Mouse (Mus musculus) MEL (cell line): Measurements from ENCODE around the gene Sh2d6. TPM values are rescaled to one million over a fixed set of nuclear protein-coding genes. Genes with fewer than 3 reads are reported as not detected.

Experiments used
- DNase-seq: peaks from one replicate; pipeline ENCODE4 v3.0.0; 2011; ENCODE audit warnings: low read depth, low spot score
- H3K27ac ChIP-seq: 2 replicates; pipeline ENCODE4 v1.5.1; 2012; ENCODE audit warnings: low read depth, mild to moderate bottlenecking, control low read depth, low read length, moderate library complexity; ENCODE audit not compliant: control insufficient read depth
- H3K27me3 ChIP-seq, 2 experiments: fragments of 150-350 bp in 1 of 2; sonication (generic) in 1 of 2; 2 replicates each; pipeline ENCODE4 v1.6.1; 2012; ENCODE audit warnings: low read length in 2 of 2, mild to moderate bottlenecking in 2 of 2, improper control_type of control experiment in 1 of 2, moderate library complexity in 1 of 2; ENCODE audit not compliant: insufficient read depth in 2 of 2, control insufficient read depth in 1 of 2
- H3K36me3 ChIP-seq, 2 experiments: 2 replicates each; pipeline ENCODE4 v1.6.1; 2012 to 2014; ENCODE audit warnings: low read length in 2 of 2, improper control_type of control experiment in 1 of 2, inconsistent platforms in 1 of 2, mild to moderate bottlenecking in 1 of 2; ENCODE audit not compliant: insufficient read depth in 2 of 2, control insufficient read depth in 1 of 2
- H3K4me1 ChIP-seq, 2 experiments: fragments of 150-350 bp in 1 of 2; sonication (generic) in 1 of 2; 2 replicates each; pipeline ENCODE4 v1.6.1; 2012; ENCODE audit warnings: low read length in 2 of 2, improper control_type of control experiment in 1 of 2, mild to moderate bottlenecking in 1 of 2; ENCODE audit not compliant: insufficient read depth in 2 of 2, control insufficient read depth in 1 of 2
- H3K4me3 ChIP-seq, 2 experiments: fragments of 150-350 bp in 1 of 2; sonication (generic) in 1 of 2; 2 replicates each; pipeline ENCODE4 v1.5.1; 2012; ENCODE audit warnings: low read depth in 2 of 2, low read length in 2 of 2, mild to moderate bottlenecking in 2 of 2, moderate library complexity in 2 of 2, control low read depth in 1 of 2, improper control_type of control experiment in 1 of 2; ENCODE audit not compliant: control insufficient read depth in 1 of 2, insufficient read depth in 1 of 2
- H3K79me2 ChIP-seq: 2 replicates; pipeline ENCODE4 v1.6.1; 2012; ENCODE audit warnings: mild to moderate bottlenecking, low read length, moderate library complexity; ENCODE audit not compliant: control insufficient read depth, poor library complexity, insufficient read depth
- H3K9ac ChIP-seq: 2 replicates; pipeline ENCODE4 v1.6.1; 2012; ENCODE audit warnings: low read depth, mild to moderate bottlenecking, control low read depth, low read length, moderate library complexity; ENCODE audit not compliant: control insufficient read depth, poor library complexity, severe bottlenecking
- H3K9me3 ChIP-seq: fragments of 150-350 bp; sonication (generic); replicated peaks from 2 replicates; pipeline ENCODE4 v1.6.1; 2012; ENCODE audit warnings: mild to moderate bottlenecking, low read length, improper control_type of control experiment, moderate library complexity; ENCODE audit not compliant: insufficient read depth
- BHLHE40 ChIP-seq: IDR thresholded peaks from 2 replicates; pipeline ENCODE4 v1.6.1; 2012; ENCODE audit warnings: low read depth, mild to moderate bottlenecking, inconsistent platforms, low read length, improper control_type of control experiment, borderline replicate concordance
- CHD1 ChIP-seq: IDR thresholded peaks from 2 replicates; pipeline ENCODE4 v1.6.1; 2012; ENCODE audit warnings: low read depth, mild to moderate bottlenecking, inconsistent platforms, low read length, improper control_type of control experiment
- CHD2 ChIP-seq: IDR thresholded peaks from 2 replicates; pipeline ENCODE4 v1.6.1; 2011; ENCODE audit warnings: low read length, improper control_type of control experiment
- E2F4 ChIP-seq: IDR thresholded peaks from 2 replicates; pipeline ENCODE4 v1.6.1; 2011; ENCODE audit warnings: low read depth, low read length, improper control_type of control experiment, borderline replicate concordance
- ELF1 ChIP-seq: IDR thresholded peaks from 2 replicates; pipeline ENCODE4 v1.6.1; 2014; ENCODE audit warnings: low read depth, mild to moderate bottlenecking, inconsistent platforms, low read length, improper control_type of control experiment, moderate library complexity
- EP300 ChIP-seq, 2 experiments: IDR thresholded peaks; 2 replicates each; pipeline ENCODE4 v1.6.1; 2011; ENCODE audit warnings: improper control_type of control experiment in 2 of 2, low read length in 2 of 2, low read depth in 1 of 2, mild to moderate bottlenecking in 1 of 2
- ETS1 ChIP-seq: IDR thresholded peaks from 2 replicates; pipeline ENCODE4 v1.6.1; 2012; ENCODE audit warnings: low read depth, mild to moderate bottlenecking, inconsistent platforms, low read length, improper control_type of control experiment, moderate library complexity
- GATA1 ChIP-seq: IDR thresholded peaks from 2 replicates; pipeline ENCODE4 v1.6.1; 2011; ENCODE audit warnings: low read depth, low read length, improper control_type of control experiment
- HCFC1 ChIP-seq: IDR thresholded peaks from 2 replicates; pipeline ENCODE4 v1.6.1; 2012; ENCODE audit warnings: low read depth, mild to moderate bottlenecking, inconsistent platforms, low read length, improper control_type of control experiment, moderate library complexity
- KAT2A ChIP-seq: conservative IDR thresholded peaks from 2 replicates; pipeline ENCODE4 v1.6.1; 2012; ENCODE audit warnings: low read depth, low read length, improper control_type of control experiment, inconsistent platforms
- MAX ChIP-seq: IDR thresholded peaks from 2 replicates; pipeline ENCODE4 v1.6.1; 2011; ENCODE audit warnings: low read length, improper control_type of control experiment
- MAZ ChIP-seq: IDR thresholded peaks from 2 replicates; pipeline ENCODE4 v1.6.1; 2012; ENCODE audit warnings: low read depth, mild to moderate bottlenecking, inconsistent platforms, low read length, improper control_type of control experiment
- MXI1 ChIP-seq: IDR thresholded peaks from 2 replicates; pipeline ENCODE4 v1.6.1; 2011; ENCODE audit warnings: mild to moderate bottlenecking, low read depth, low read length, improper control_type of control experiment
- MYB ChIP-seq: IDR thresholded peaks from 2 replicates; pipeline ENCODE4 v1.6.1; 2011; ENCODE audit warnings: mild to moderate bottlenecking, low read depth, low read length, improper control_type of control experiment
- MYC ChIP-seq: IDR thresholded peaks from 2 replicates; pipeline ENCODE4 v1.6.1; 2011; ENCODE audit warnings: low read depth, mild to moderate bottlenecking, low read length, improper control_type of control experiment, moderate library complexity
- NELFE ChIP-seq: IDR thresholded peaks from 2 replicates; pipeline ENCODE4 v1.6.1; 2011; ENCODE audit warnings: low read depth, low read length, improper control_type of control experiment
- NRF1 ChIP-seq: IDR thresholded peaks from 2 replicates; pipeline ENCODE4 v1.6.1; 2014; ENCODE audit warnings: low read depth, mild to moderate bottlenecking, inconsistent platforms, low read length, improper control_type of control experiment, moderate library complexity; ENCODE audit not compliant: poor library complexity, insufficient read depth, severe bottlenecking
- POLR2A ChIP-seq, 2 experiments: IDR thresholded peaks; 2 replicates each; pipeline ENCODE4 v1.6.1; 2011 to 2012; ENCODE audit warnings: low read length in 2 of 2, mild to moderate bottlenecking in 2 of 2, control low read depth in 1 of 2, improper control_type of control experiment in 1 of 2, low read depth in 1 of 2, moderate library complexity in 1 of 2; ENCODE audit not compliant: control insufficient read depth in 1 of 2, insufficient read depth in 1 of 2, poor library complexity in 1 of 2
- POLR2AphosphoS2 ChIP-seq: IDR thresholded peaks from 2 replicates; pipeline ENCODE4 v1.6.1; 2011; ENCODE audit warnings: low read length, improper control_type of control experiment
- RCOR1 ChIP-seq: IDR thresholded peaks from 2 replicates; pipeline ENCODE4 v1.6.1; 2012; ENCODE audit warnings: low read depth, mild to moderate bottlenecking, inconsistent platforms, low read length, improper control_type of control experiment
- SIN3A ChIP-seq: IDR thresholded peaks from 2 replicates; pipeline ENCODE4 v1.6.1; 2012; ENCODE audit warnings: low read length, improper control_type of control experiment, inconsistent platforms
- SMC3 ChIP-seq: IDR thresholded peaks from 2 replicates; pipeline ENCODE4 v1.6.1; 2011; ENCODE audit warnings: low read depth, low read length, improper control_type of control experiment
- TAL1 ChIP-seq: IDR thresholded peaks from 2 replicates; pipeline ENCODE4 v1.6.1; 2012; ENCODE audit warnings: mild to moderate bottlenecking, inconsistent platforms, low read length, moderate library complexity, mixed read lengths
- TBP ChIP-seq: IDR thresholded peaks from 2 replicates; pipeline ENCODE4 v1.8.0; 2011; ENCODE audit warnings: low read depth, low read length, improper control_type of control experiment
- TCF12 ChIP-seq: IDR thresholded peaks from 2 replicates; pipeline ENCODE4 v1.6.1; 2014; ENCODE audit warnings: low read depth, mild to moderate bottlenecking, inconsistent platforms, low read length, improper control_type of control experiment, moderate library complexity
- UBTF ChIP-seq: IDR thresholded peaks from 2 replicates; pipeline ENCODE4 v1.6.1; 2012; ENCODE audit warnings: low read depth, mild to moderate bottlenecking, inconsistent platforms, low read length, improper control_type of control experiment, moderate library complexity, borderline replicate concordance; ENCODE audit not compliant: insufficient read depth
- USF1 ChIP-seq: IDR thresholded peaks from 2 replicates; pipeline ENCODE4 v1.6.1; 2014; ENCODE audit warnings: low read depth, mild to moderate bottlenecking, inconsistent platforms, low read length, improper control_type of control experiment, moderate library complexity
- polyA plus RNA-seq, 2 experiments: library from polyadenylated mRNA; stranded (reverse) in 1 of 2; unstranded in 1 of 2; fragments of >175 nt in 1 of 2; fragments of >200 nt in 1 of 2; gene quantifications; 2 replicates each; pipeline versions ENCODE4 v1.2.1 to v1.2.4; 2012; ENCODE audit warnings: low replicate concordance in 2 of 2, low read depth in 1 of 2; ENCODE audit not compliant: insufficient read length in 2 of 2, insufficient read depth in 1 of 2, missing spikeins in 1 of 2
- total RNA-seq: library from RNA; depleted of rRNA; stranded (reverse); fragments of 300-350 nt; gene quantifications from 2 replicates; pipeline ENCODE4 v1.2.3, GENCODE M21; 2012

The Sh2d6 gene
- total and polyA plus RNA-seq, 3 experiments = 0.17 TPM; not detected in 2

- TF ChIP-seq MXI1 = no peak
- TF ChIP-seq BHLHE40 = no peak
- TF ChIP-seq, all 39 proteins: peak for 0
- peaks cover 0 to 30% of the 10 kb centered on the region in 2 experiments; a peak in 2 of 4 replicates for H3K36me3 ChIP-seq
- DNase-seq = no peak
- peak overlapping the region; percentile 49 to 72 for H3K4me3 ChIP-seq
- peak overlapping the region; percentile 77 for H3K9ac ChIP-seq
- H3K27ac ChIP-seq = peak overlapping the region; percentile 76
- H3K79me2 ChIP-seq = peaks cover 23% of the 10 kb centered on the region
- peaks cover 24 to 38% of the 10 kb centered on the region in 2 experiments for H3K4me1 ChIP-seq
- no peaks in the 10 kb centered on the region for H3K9me3 ChIP-seq
- H3K27me3 ChIP-seq = no peaks in the 10 kb centered on the region
Measured at GRCm38 (mm10) chr6:72553079-72553412, 31.5 kb upstream of the Sh2d6 start.

- Histone ChIP-seq H3K27ac (peak overlapping the region; percentile 76), H3K36me3 (peaks cover 0 to 35% of the 10 kb centered on the region in 2 experiments; a peak in 2 of 4 replicates), H3K9ac (peak overlapping the region; percentile 77), H3K4me3 (peak overlapping the region; percentile 49 to 72), H3K4me1 (peaks cover 28 to 45% of the 10 kb centered on the region in 2 experiments), H3K27me3 (no peaks in the 10 kb centered on the region), H3K79me2 (peaks cover 23% of the 10 kb centered on the region)
- TF ChIP-seq HCFC1 (peak; percentile 34), BHLHE40 (peak; percentile 20; the same call in 1 of the 2 replicates), KAT2A (no peak), POLR2AphosphoS2 (no peak), MAX (no peak), GATA1 (no peak), NELFE (peak; percentile 52; the same call in 1 of the 2 replicates), POLR2A (IDR thresholded peaks at IDR 0.05; ENCODE audit: control insufficient read depth in 1 of 2, insufficient read depth in 1 of 2, low read depth in 1 of 2, low read length in 2 of 2, poor library complexity in 1 of 2) (peak in 1 of 2 experiments; percentile 54; a peak in 1 of 4 replicates), E2F4 (peak; percentile 27; the same call in 1 of the 2 replicates), TCF12 (peak; percentile 7; the same call in 1 of the 2 replicates), SMC3 (0 out of 2 replicates have a peak, but pooled peaks have one; percentile 6), NRF1 (peak; percentile 50; the same call in 1 of the 2 replicates), USF1 (no peak), CHD1 (no peak), MAZ (0 out of 2 replicates have a peak, but pooled peaks have one; percentile 23), EP300 (IDR thresholded peaks at IDR 0.05; ENCODE audit: low read depth in 1 of 2, low read length in 2 of 2) (0 out of 4 replicates have a peak, but pooled peaks have one; percentile 6 to 13), RCOR1 (peak; percentile 34), CHD2 (peak; percentile 26; the same call in 1 of the 2 replicates), TAL1 (no peak), UBTF (no peak), TBP (0 out of 2 replicates have a peak, but pooled peaks have one; percentile 1), MYC (peak; percentile 13; the same call in 1 of the 2 replicates), MYB (no peak), ELF1 (peak; percentile 60; the same call in 1 of the 2 replicates), ETS1 (peak; percentile 13; the same call in 1 of the 2 replicates), SIN3A (peak; percentile 19; the same call in 1 of the 2 replicates), MXI1 (peak; percentile 56)
- TF ChIP-seq, all 39 proteins: peak for 18
- peak; percentile 79 for DNase-seq
- no peaks in the 10 kb centered on the region for H3K9me3 ChIP-seq
Measured at GRCm38 (mm10) chr6:72552171-72553078, 30.9 kb upstream of the Sh2d6 start.
